Mouse (Mus musculus) ES-E14 (cell line): Measurements from ENCODE around the gene Pax5.

Experiments used
- CHD2 ChIP-seq: IDR thresholded peaks from 2 replicates; pipeline ENCODE4 v1.6.1; 2014; ENCODE audit warnings: mild to moderate bottlenecking, low read depth, low read length, inconsistent platforms
- HCFC1 ChIP-seq: IDR thresholded peaks from 2 replicates; pipeline ENCODE4 v1.6.1; 2012; ENCODE audit warnings: low read length, inconsistent platforms, borderline replicate concordance; ENCODE audit not compliant: insufficient read depth
- MAFK ChIP-seq: IDR thresholded peaks from 2 replicates; pipeline ENCODE4 v1.6.1; 2014; ENCODE audit warnings: mild to moderate bottlenecking, low read depth, low read length, inconsistent platforms; ENCODE audit not compliant: insufficient read depth
- ZC3H11A ChIP-seq: IDR thresholded peaks from 2 replicates; pipeline ENCODE4 v1.6.1; 2012; ENCODE audit warnings: low read depth, mild to moderate bottlenecking, inconsistent platforms, low read length, borderline replicate concordance

GRCm38 (mm10) chr4:44716391-44716790, 6.1 kb upstream of the Pax5 start:
- TF ChIP-seq CHD2: no peak
- no peak for TF ChIP-seq ZC3H11A
- TF ChIP-seq HCFC1: no peak
- TF ChIP-seq MAFK: no peak
